Comparison of ENCODE assay signal across 15 mouse cellular contexts in genomic region chr14:30607696-30608095, GRCm38 (mm10). TPM values are rescaled to one million over a fixed set of nuclear protein-coding genes. Genes with fewer than 3 reads are reported as not detected.
A peak's percentile ranks its signal among the peaks of the same experiment; 100 is the strongest.
DNase-seq lines count a peak whose midpoint lies in the region; ATAC-seq and TF ChIP-seq lines count a peak whose summit lies in the region.
"Had no signal": no experiment of that assay in that cellular context is flagged by ENCODE, and none has a peak within 500 bp of the region (broad histone marks: within the 10 kb centered on the region; RNA-seq: fewer than 3 reads in every experiment).

No protein-coding gene starts in this region.

- H3K4me2 ChIP-seq in heart, embryonic 12.5 days: no peak overlapping the region
- H3K4me2 ChIP-seq in midbrain, embryonic 11.5 days: no peak overlapping the region
- no peak overlapping the region for H3K4me2 ChIP-seq in midbrain, embryonic 16.5 days (ENCODE audit: low read length)
- H3K4me2 ChIP-seq in liver, postnatal 0 days (ENCODE audit: low read depth, low read length): no peak overlapping the region
- no peak overlapping the region for H3K4me2 ChIP-seq in stomach, embryonic 16.5 days (ENCODE audit: low read depth, low read length)
- H3K4me2 ChIP-seq: embryonic facial prominence, embryonic 13.5 days; lung, embryonic 14.5 days; neural tube, embryonic 13.5 days had no signal

- no peaks in the 10 kb centered on the region for H3K9me3 ChIP-seq in heart, embryonic 12.5 days (replicated peaks)
- no peaks in the 10 kb centered on the region for H3K9me3 ChIP-seq in midbrain, embryonic 11.5 days (ENCODE audit: control insufficient read depth, low read length)
- H3K9me3 ChIP-seq in midbrain, embryonic 16.5 days (replicated peaks; ENCODE audit: control insufficient read depth, low read length, poor library complexity, severe bottlenecking): no peaks in the 10 kb centered on the region
- H3K9me3 ChIP-seq in liver, postnatal 0 days (ENCODE audit: low read length): no peaks in the 10 kb centered on the region
- H3K9me3 ChIP-seq in stomach, embryonic 16.5 days (replicated peaks; ENCODE audit: control insufficient read depth, low read length): no peaks in the 10 kb centered on the region
- H3K9me3 ChIP-seq: embryonic facial prominence, embryonic 13.5 days; neural tube, embryonic 13.5 days had no signal

- H3K27me3 ChIP-seq in heart, embryonic 12.5 days (replicated peaks): no peaks in the 10 kb centered on the region
- no peaks in the 10 kb centered on the region for H3K27me3 ChIP-seq in midbrain, embryonic 11.5 days (ENCODE audit: control insufficient read depth, insufficient read depth, low read length)
- no peaks in the 10 kb centered on the region for H3K27me3 ChIP-seq in midbrain, embryonic 16.5 days (ENCODE audit: control insufficient read depth, insufficient read depth, low read depth, low read length)
- no peaks in the 10 kb centered on the region for H3K27me3 ChIP-seq in liver, postnatal 0 days (ENCODE audit: insufficient read depth, low read length)
- no peaks in the 10 kb centered on the region for H3K27me3 ChIP-seq in stomach, embryonic 16.5 days (ENCODE audit: control insufficient read depth, insufficient read depth, low read length)
- H3K27me3 ChIP-seq: embryonic facial prominence, embryonic 13.5 days; neural tube, embryonic 13.5 days had no signal

- no peak for TF ChIP-seq EP300 in liver, postnatal 0 days (IDR thresholded peaks at IDR 0.05; ENCODE audit: low read depth)

- no peak overlapping the region for H3K4me3 ChIP-seq in heart, embryonic 12.5 days
- H3K4me3 ChIP-seq in midbrain, embryonic 11.5 days (ENCODE audit: low read depth, low read length): no peak overlapping the region
- H3K4me3 ChIP-seq in midbrain, embryonic 16.5 days (ENCODE audit: low read depth, low read length): no peak overlapping the region
- H3K4me3 ChIP-seq in liver, postnatal 0 days (ENCODE audit: low read depth, low read length): no peak overlapping the region
- H3K4me3 ChIP-seq in stomach, embryonic 16.5 days (replicated peaks; ENCODE audit: low read length): no peak overlapping the region
- H3K4me3 ChIP-seq: embryonic facial prominence, embryonic 13.5 days; layer of hippocampus, adult 2 months; neural tube, embryonic 13.5 days had no signal

- H3K36me3 ChIP-seq in heart, embryonic 12.5 days: peaks cover 26% of the 10 kb centered on the region
- H3K36me3 ChIP-seq in midbrain, embryonic 11.5 days (ENCODE audit: control insufficient read depth, insufficient read depth, low read length): no peaks in the 10 kb centered on the region
- H3K36me3 ChIP-seq in midbrain, embryonic 16.5 days (ENCODE audit: control insufficient read depth, insufficient read depth, low read length): no peaks in the 10 kb centered on the region
- peaks cover 40% of the 10 kb centered on the region for H3K36me3 ChIP-seq in liver, postnatal 0 days (replicated peaks; ENCODE audit: insufficient read depth, low read length)
- H3K36me3 ChIP-seq in stomach, embryonic 16.5 days (ENCODE audit: control insufficient read depth, insufficient read depth, low read length): peaks cover 8% of the 10 kb centered on the region
- H3K36me3 ChIP-seq: neural tube, embryonic 13.5 days had no signal

- ATAC-seq in heart, embryonic 12.5 days (ENCODE audit: insufficient number of reproducible peaks, low FRiP score): no peak
- no peak for ATAC-seq in midbrain, embryonic 11.5 days (ENCODE audit: low FRiP score)
- no peak for ATAC-seq in midbrain, embryonic 16.5 days
- ATAC-seq in liver, postnatal 0 days: peak; percentile 48
- 0 out of 2 replicates have a peak, but pooled peaks have one; percentile 31 for ATAC-seq in stomach, embryonic 16.5 days (ENCODE audit: insufficient read depth, low FRiP score)

- 69% methylated on average over 4 of the region's 4 CpGs for WGBS in heart, embryonic 12.5 days
- WGBS in midbrain, embryonic 11.5 days: 70% methylated on average over 4 of the region's 4 CpGs
- 87% methylated on average over 4 of the region's 4 CpGs for WGBS in midbrain, embryonic 16.5 days
- 57% methylated on average over 4 of the region's 4 CpGs for WGBS in liver, postnatal 0 days (ENCODE audit: insufficient replicate concordance)
- WGBS in stomach, embryonic 16.5 days: 67% methylated on average over 4 of the region's 4 CpGs

- peaks cover 22% of the 10 kb centered on the region for H3K4me1 ChIP-seq in heart, embryonic 12.5 days (replicated peaks)
- H3K4me1 ChIP-seq in midbrain, embryonic 11.5 days (ENCODE audit: control insufficient read depth, insufficient read depth, low read length): no peaks in the 10 kb centered on the region
- H3K4me1 ChIP-seq in midbrain, embryonic 16.5 days (ENCODE audit: control insufficient read depth, insufficient read depth, low read length): no peaks in the 10 kb centered on the region
- H3K4me1 ChIP-seq in liver, postnatal 0 days (ENCODE audit: insufficient read depth): peaks cover 8% of the 10 kb centered on the region
- H3K4me1 ChIP-seq in stomach, embryonic 16.5 days (ENCODE audit: control insufficient read depth, insufficient read depth, low read length): peaks cover 2% of the 10 kb centered on the region; the same call in 1 of the 2 replicates

- DNase-seq in heart, adult 11 months: peak; percentile 97
- peak; percentile 33 for DNase-seq in midbrain, embryonic 11.5 days (ENCODE audit: low spot score, missing footprints)
- DNase-seq in liver, postnatal 0 days: peak; percentile 53
- no peak for DNase-seq in gastrocnemius, adult 18-20 months (ENCODE audit: low spot score)
- no peak for DNase-seq in embryo, embryonic 10.5 days (ENCODE audit: low spot score)
- DNase-seq: kidney, adult 18-20 months; lung, embryonic 14.5 days; midbrain, embryonic 14.5 days; right cerebral cortex, adult 18-20 months had no signal

- TF ChIP-seq CTCF in liver, postnatal 0 days (IDR thresholded peaks at IDR 0.05; ENCODE audit: low read depth): no peak

- no peak overlapping the region for H3K9ac ChIP-seq in heart, embryonic 12.5 days
- H3K9ac ChIP-seq in midbrain, embryonic 11.5 days (ENCODE audit: low read length): no peak overlapping the region
- H3K9ac ChIP-seq in midbrain, embryonic 16.5 days (ENCODE audit: low read depth, low read length): no peak overlapping the region
- no peak overlapping the region for H3K9ac ChIP-seq in liver, postnatal 0 days (replicated peaks)
- H3K9ac ChIP-seq in stomach, embryonic 16.5 days (ENCODE audit: low read length): 0 out of 2 replicates have a peak overlapping the region, but pooled peaks have one; percentile 3
- H3K9ac ChIP-seq: lung, embryonic 14.5 days; neural tube, embryonic 13.5 days had no signal

- no peak overlapping the region for H3K27ac ChIP-seq in heart, embryonic 12.5 days (ENCODE audit: poor library complexity, severe bottlenecking)
- no peak overlapping the region for H3K27ac ChIP-seq in midbrain, embryonic 11.5 days (ENCODE audit: low read depth, low read length)
- no peak overlapping the region for H3K27ac ChIP-seq in midbrain, embryonic 16.5 days (ENCODE audit: low read length)
- H3K27ac ChIP-seq in liver, postnatal 0 days (ENCODE audit: low read depth): peak overlapping the region; percentile 48
- no peak overlapping the region for H3K27ac ChIP-seq in stomach, embryonic 16.5 days (ENCODE audit: low read length)
- H3K27ac ChIP-seq: embryonic facial prominence, embryonic 13.5 days; layer of hippocampus, adult 2 months; neural tube, embryonic 13.5 days had no signal

RNA-seq across cellular contexts. Expression of gene Prkcd, which starts 18.3 kb away (rescaled TPM):
- polyA plus RNA-seq in heart, embryonic 12.5 days (2016; fragmentation: Nextera tagmentation; extraction: Ambion mirVana): 38.8 and 40.7 TPM in 2 replicates
- polyA plus RNA-seq in midbrain, embryonic 11.5 days (2014; fragmentation: Nextera tagmentation; extraction: Ambion mirVana): 17.6 and 20.1 TPM in 2 replicates
- polyA plus RNA-seq in midbrain, embryonic 16.5 days (2015; fragmentation: Nextera tagmentation; extraction: Ambion mirVana): 13.9 and 15.4 TPM in 2 replicates
- polyA plus RNA-seq in liver, postnatal 0 days (2015; fragmentation: Nextera tagmentation; extraction: Ambion mirVana): 16.7 and 17.8 TPM in 2 replicates
- polyA plus RNA-seq in stomach, embryonic 16.5 days (2015; fragmentation: Nextera tagmentation; extraction: Ambion mirVana): 54.8 and 56.5 TPM in 2 replicates
- total RNA-seq in gastrocnemius, adult 18-20 months (2021): 10 to 100 TPM in 1 of 2 experiments, 1 to 10 TPM in 1; 7.8 to 10.4 TPM

RNA-seq across cellular contexts. Expression of gene Rft1, which starts 46.5 kb away (rescaled TPM):
- polyA plus RNA-seq in heart, embryonic 12.5 days (2016; fragmentation: Nextera tagmentation; extraction: Ambion mirVana): 12.1 and 12.3 TPM in 2 replicates
- polyA plus RNA-seq in midbrain, embryonic 11.5 days (2014; fragmentation: Nextera tagmentation; extraction: Ambion mirVana): 11.0 and 12.3 TPM in 2 replicates
- polyA plus RNA-seq in midbrain, embryonic 16.5 days (2015; fragmentation: Nextera tagmentation; extraction: Ambion mirVana): 8.3 and 9.4 TPM in 2 replicates
- polyA plus RNA-seq in liver, postnatal 0 days (2015; fragmentation: Nextera tagmentation; extraction: Ambion mirVana): 6.6 and 7.0 TPM in 2 replicates
- polyA plus RNA-seq in stomach, embryonic 16.5 days (2015; fragmentation: Nextera tagmentation; extraction: Ambion mirVana): 15.6 and 17.7 TPM in 2 replicates
- 1 to 10 TPM; 4.7 to 5.1 TPM for total RNA-seq in gastrocnemius, adult 18-20 months (2021)

RNA-seq across cellular contexts. Expression of gene Tkt, which starts 59.5 kb away (rescaled TPM):
- 85.7 and 90.4 TPM in 2 replicates for polyA plus RNA-seq in heart, embryonic 12.5 days (2016; fragmentation: Nextera tagmentation; extraction: Ambion mirVana)
- 135 and 154 TPM in 2 replicates for polyA plus RNA-seq in midbrain, embryonic 11.5 days (2014; fragmentation: Nextera tagmentation; extraction: Ambion mirVana)
- polyA plus RNA-seq in midbrain, embryonic 16.5 days (2015; fragmentation: Nextera tagmentation; extraction: Ambion mirVana): 283 and 301 TPM in 2 replicates
- polyA plus RNA-seq in liver, postnatal 0 days (2015; fragmentation: Nextera tagmentation; extraction: Ambion mirVana): 96.6 and 110 TPM in 2 replicates
- 292 and 307 TPM in 2 replicates for polyA plus RNA-seq in stomach, embryonic 16.5 days (2015; fragmentation: Nextera tagmentation; extraction: Ambion mirVana)
- 10 to 100 TPM; 10.8 to 10.9 TPM for total RNA-seq in gastrocnemius, adult 18-20 months (2021)

Comparison
In these comparisons a context has a peak if more than half of its experiments do, and no peak if none do; other contexts are left out.
1. DNase-seq: peak in heart, adult 11 months (single experiment), midbrain, embryonic 11.5 days (single experiment) and liver, postnatal 0 days (single experiment); none in gastrocnemius, adult 18-20 months (single experiment) and embryo, embryonic 10.5 days (single experiment).
2. ATAC-seq: peak in liver, postnatal 0 days (single experiment) and stomach, embryonic 16.5 days (single experiment); none in heart, embryonic 12.5 days (single experiment), midbrain, embryonic 11.5 days (single experiment) and midbrain, embryonic 16.5 days (single experiment).